Mouse (Mus musculus) gastrocnemius, postnatal 10 days (tissue): ENCODE data around the gene Eml1. TPM values are rescaled to one million over a fixed set of nuclear protein-coding genes. Genes with fewer than 3 reads are reported as not detected.
A peak's percentile ranks its signal among the peaks of the same experiment; 100 is the strongest.

Experiments
- DNase-seq: peaks from one replicate; pipeline ENCODE4 v3.0.0; 2021; ENCODE audit warnings: mixed read lengths
- total RNA-seq, 2 experiments: library from RNA; stranded (reverse); gene quantifications; 2 replicates each; pipeline ENCODE4 v1.2.3; 2021

Gene Eml1
- total RNA-seq, 2 experiments from 2014 or later = 127 to 132 TPM

- DNase-seq = peak; percentile 42
Measured at GRCm38 (mm10) chr12:108373611-108374010, 2.9 kb downstream of the Eml1 start.

GRCm38 (mm10) chr12:108374689-108375088 lies 3.9 kb downstream of the Eml1 start:
- DNase-seq = no peak

GRCm38 (mm10) chr12:108378379-108379133 lies 7.8 kb downstream of the Eml1 start:
- no peak for DNase-seq

- DNase-seq = peak; percentile 61
Measured at GRCm38 (mm10) chr12:108386476-108387232, 15.9 kb downstream of the Eml1 start.

GRCm38 (mm10) chr12:108389718-108390117 lies 19.0 kb downstream of the Eml1 start:
- DNase-seq = no peak

- DNase-seq = no peak
Measured at GRCm38 (mm10) chr12:108392254-108393044, 21.7 kb downstream of the Eml1 start.

- DNase-seq = no peak
Measured at GRCm38 (mm10) chr12:108393082-108393481, 22.3 kb downstream of the Eml1 start.

GRCm38 (mm10) chr12:108393637-108394036 lies 22.9 kb downstream of the Eml1 start:
- DNase-seq = peak; percentile 92

GRCm38 (mm10) chr12:108394534-108395284 lies 24.0 kb downstream of the Eml1 start:
- no peak for DNase-seq

- DNase-seq = no peak
Measured at GRCm38 (mm10) chr12:108395285-108395660, 24.5 kb downstream of the Eml1 start.

GRCm38 (mm10) chr12:108396081-108396947 lies 25.6 kb downstream of the Eml1 start:
- no peak for DNase-seq

GRCm38 (mm10) chr12:108398681-108399080 lies 27.9 kb downstream of the Eml1 start:
- DNase-seq = no peak

GRCm38 (mm10) chr12:108399191-108399590 lies 28.4 kb downstream of the Eml1 start:
- DNase-seq = peak; percentile 29

GRCm38 (mm10) chr12:108400951-108401350 lies 30.2 kb downstream of the Eml1 start:
- no peak for DNase-seq

- no peak for DNase-seq
Measured at GRCm38 (mm10) chr12:108403957-108404356, 33.2 kb downstream of the Eml1 start.

- DNase-seq = no peak
Measured at GRCm38 (mm10) chr12:108409100-108409499, 38.3 kb downstream of the Eml1 start.

GRCm38 (mm10) chr12:108410416-108411208 lies 39.9 kb downstream of the Eml1 start:
- DNase-seq = no peak

- DNase-seq = no peak
Measured at GRCm38 (mm10) chr12:108414932-108415331, 44.2 kb downstream of the Eml1 start.

GRCm38 (mm10) chr12:108419570-108419969 lies 48.8 kb downstream of the Eml1 start:
- no peak for DNase-seq

- DNase-seq = no peak
Measured at GRCm38 (mm10) chr12:108421477-108421876, 50.7 kb downstream of the Eml1 start.
